Mouse (Mus musculus): Measurements from ENCODE around the gene Olfr201. TPM values are rescaled to one million over a fixed set of nuclear protein-coding genes. Genes with fewer than 3 reads are reported as not detected.
"Not testable (repeated sequence)": the region's sequence is repeated elsewhere in the genome, so short reads cannot be mapped to it uniquely, and the experiment has no call there.

Olfr201 gene
- polyA plus RNA-seq (2014; fragmentation: Nextera tagmentation; extraction: Ambion mirVana) = not detected in 2 replicates

DNA sequence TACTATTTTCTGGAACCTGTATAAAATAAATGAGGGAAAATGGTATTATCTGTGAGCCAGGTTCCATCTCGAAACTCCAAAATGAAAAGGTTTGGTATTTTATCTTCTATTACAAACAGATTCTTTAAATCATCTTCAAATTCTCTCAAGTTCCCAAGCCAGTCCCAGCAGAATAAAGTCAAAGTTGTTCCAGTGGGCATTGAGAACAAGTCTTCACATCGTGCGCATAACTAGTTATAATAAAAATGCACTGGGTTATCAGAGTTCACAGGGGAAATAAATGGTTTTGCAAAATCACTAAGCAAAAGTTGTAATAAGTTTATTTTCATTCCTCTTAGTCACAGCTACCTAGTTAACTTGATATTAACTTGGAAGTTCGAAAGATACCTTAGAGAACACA, at the start of gene Olfr201:
TSS of gene Olfr201 (minus strand) at position 101 of the 400 bp plus-strand sequence.
- H3K4me2 ChIP-seq; H3K27ac ChIP-seq (ENCODE audit: low read depth); H3K9me3 ChIP-seq (ENCODE audit: low read depth, low read length); ATAC-seq (ENCODE audit: insufficient read depth); DNase-seq; H3K27me3 ChIP-seq (ENCODE audit: insufficient read depth, low read length); H3K4me1 ChIP-seq (ENCODE audit: insufficient read depth); H3K36me3 ChIP-seq (ENCODE audit: insufficient read depth); H3K4me3 ChIP-seq (ENCODE audit: low read depth, low read length); H3K9ac ChIP-seq: not testable (repeated sequence)
- 84% methylated on average over 4 of the region's 4 CpGs for WGBS

DNA sequence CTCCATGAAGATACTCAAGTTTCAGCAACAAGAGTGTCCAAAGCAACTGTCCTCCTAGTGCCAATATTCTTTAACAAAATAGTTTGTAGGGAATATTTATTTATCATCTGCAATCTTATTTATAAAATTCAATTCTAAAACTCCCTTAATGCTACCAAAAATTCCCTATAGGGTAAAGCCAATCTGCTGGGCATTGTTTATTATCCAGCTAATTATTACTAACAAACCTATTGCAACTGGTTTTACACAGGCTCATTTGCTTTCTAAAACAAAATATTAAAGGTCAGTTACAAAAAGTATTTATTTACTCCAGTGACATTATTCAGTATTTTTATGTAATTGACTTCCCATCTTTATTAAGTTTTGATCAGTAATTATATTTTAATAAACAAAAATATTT, 45.7 kb upstream of the Olfr201 start, which contains the start of gene Olfr204:
TSS of gene Olfr204 (minus strand) at position 101 of the 400 bp plus-strand sequence.
- ATAC-seq (ENCODE audit: insufficient read depth) = no peak
- Histone ChIP-seq H3K9ac (no peak within 1 kb of the TSS), H3K36me3 (ENCODE audit: insufficient read depth) (no peaks in the 10 kb centered on the region), H3K4me2 (no peak within 1 kb of the TSS), H3K4me3 (ENCODE audit: low read depth, low read length) (no peak within 1 kb of the TSS), H3K27ac (ENCODE audit: low read depth) (no peak within 1 kb of the TSS), H3K27me3 (ENCODE audit: insufficient read depth, low read length) (no peaks in the 10 kb centered on the region), H3K9me3 (ENCODE audit: low read depth, low read length) (no peaks in the 10 kb centered on the region), H3K4me1 (ENCODE audit: insufficient read depth) (no peaks in the 10 kb centered on the region)
- DNase-seq = no peak
- TF ChIP-seq CTCF (IDR thresholded peaks at IDR 0.05; ENCODE audit: low read depth) = no peak

DNA sequence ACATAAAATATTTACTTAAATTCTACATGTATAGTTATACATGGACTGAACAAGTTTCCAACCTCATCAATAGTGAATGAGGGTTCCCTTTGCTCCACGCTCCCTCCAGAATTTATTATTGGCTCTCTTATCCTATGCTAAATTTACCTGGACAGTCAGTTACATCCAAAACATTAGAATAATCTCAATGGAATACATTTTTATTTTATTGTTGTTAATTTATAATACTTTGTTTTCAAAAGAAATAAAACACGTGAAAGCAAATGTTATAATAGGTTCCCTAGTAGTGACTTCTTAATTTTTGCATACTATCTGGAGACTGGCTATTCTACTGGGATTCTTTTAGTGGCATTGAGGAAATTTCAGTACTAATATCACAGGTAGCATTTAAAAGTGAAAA, 26.1 kb upstream of the Olfr201 start, which contains the start of gene Olfr203:
TSS of gene Olfr203 (plus strand) at position 301 of the 400 bp plus-strand sequence.
- Histone ChIP-seq H3K36me3 (ENCODE audit: insufficient read depth) (no peaks in the 10 kb centered on the region), H3K4me1 (ENCODE audit: insufficient read depth) (no peaks in the 10 kb centered on the region), H3K4me2 (no peak within 1 kb of the TSS), H3K27ac (ENCODE audit: low read depth) (no peak within 1 kb of the TSS), H3K27me3 (ENCODE audit: insufficient read depth, low read length) (no peaks in the 10 kb centered on the region), H3K4me3 (ENCODE audit: low read depth, low read length) (no peak within 1 kb of the TSS), H3K9me3 (ENCODE audit: low read depth, low read length) (no peaks in the 10 kb centered on the region), H3K9ac (no peak within 1 kb of the TSS)
- no peak for TF ChIP-seq CTCF (IDR thresholded peaks at IDR 0.05; ENCODE audit: low read depth)
- 84% methylated on average over 2 of the region's 2 CpGs for WGBS
- no peak for ATAC-seq (ENCODE audit: insufficient read depth)
- no peak for DNase-seq

DNA sequence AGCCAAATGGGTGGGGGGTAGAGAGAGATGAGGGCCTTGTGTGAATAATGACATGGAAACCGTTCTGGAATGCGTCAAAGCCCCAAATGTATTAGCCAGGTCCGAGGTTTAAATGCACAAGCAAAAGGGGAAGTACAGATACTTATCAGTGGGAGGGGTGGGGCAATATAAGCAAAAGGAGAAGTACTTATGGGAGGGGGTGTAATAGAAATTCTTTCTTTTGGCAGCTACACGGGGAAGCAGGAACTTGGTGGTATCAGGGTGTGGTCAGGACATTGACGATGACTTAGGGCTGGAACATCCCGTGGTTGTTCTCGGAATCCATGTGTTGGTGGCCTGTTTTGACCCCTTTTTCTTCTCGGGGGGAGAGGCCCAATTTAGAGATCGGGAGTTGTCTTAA, 15.1 kb upstream of the Olfr201 start:
- H3K9ac ChIP-seq; ATAC-seq (ENCODE audit: insufficient read depth); H3K4me2 ChIP-seq; H3K9me3 ChIP-seq (ENCODE audit: low read depth, low read length); H3K27ac ChIP-seq (ENCODE audit: low read depth); H3K36me3 ChIP-seq (ENCODE audit: insufficient read depth); H3K4me3 ChIP-seq (ENCODE audit: low read depth, low read length); H3K27me3 ChIP-seq (ENCODE audit: insufficient read depth, low read length); DNase-seq; H3K4me1 ChIP-seq (ENCODE audit: insufficient read depth): not testable (repeated sequence)
- WGBS = 77% methylated on average over 9 of the region's 9 CpGs

DNA sequence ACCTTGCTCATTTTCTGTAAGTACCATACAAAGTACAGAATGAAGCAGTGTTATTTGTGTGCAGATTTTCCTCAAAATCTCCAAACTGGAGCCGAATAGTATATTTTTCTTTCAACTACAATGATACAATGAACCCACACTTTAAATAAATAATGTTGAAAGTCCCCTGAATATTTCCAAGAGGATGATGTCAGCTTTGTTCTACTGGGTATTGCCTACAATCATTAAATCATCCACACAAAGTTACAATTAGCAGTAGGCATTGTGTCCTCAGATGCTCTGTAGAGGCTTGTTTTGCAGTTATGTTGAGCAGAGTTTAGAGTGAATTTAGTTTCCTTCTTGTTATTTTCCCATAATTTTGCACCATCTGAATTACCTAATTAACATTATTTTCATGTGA, 14.3 kb upstream of the Olfr201 start, which contains the start of gene Olfr202:
TSS of gene Olfr202 (minus strand) at position 101 of the 400 bp plus-strand sequence.
- Histone ChIP-seq H3K4me2 (no peak within 1 kb of the TSS), H3K4me1 (ENCODE audit: insufficient read depth) (no peaks in the 10 kb centered on the region), H3K9me3 (ENCODE audit: low read depth, low read length) (no peaks in the 10 kb centered on the region), H3K27me3 (ENCODE audit: insufficient read depth, low read length) (no peaks in the 10 kb centered on the region), H3K4me3 (ENCODE audit: low read depth, low read length) (no peak within 1 kb of the TSS), H3K27ac (ENCODE audit: low read depth) (no peak within 1 kb of the TSS), H3K36me3 (ENCODE audit: insufficient read depth) (no peaks in the 10 kb centered on the region), H3K9ac (no peak within 1 kb of the TSS)
- WGBS = 81% methylated on average over 1 of the region's 1 CpGs
- ATAC-seq (ENCODE audit: insufficient read depth) (no peak), DNase-seq (no peak)
- TF ChIP-seq CTCF (IDR thresholded peaks at IDR 0.05; ENCODE audit: low read depth) = no peak

DNA sequence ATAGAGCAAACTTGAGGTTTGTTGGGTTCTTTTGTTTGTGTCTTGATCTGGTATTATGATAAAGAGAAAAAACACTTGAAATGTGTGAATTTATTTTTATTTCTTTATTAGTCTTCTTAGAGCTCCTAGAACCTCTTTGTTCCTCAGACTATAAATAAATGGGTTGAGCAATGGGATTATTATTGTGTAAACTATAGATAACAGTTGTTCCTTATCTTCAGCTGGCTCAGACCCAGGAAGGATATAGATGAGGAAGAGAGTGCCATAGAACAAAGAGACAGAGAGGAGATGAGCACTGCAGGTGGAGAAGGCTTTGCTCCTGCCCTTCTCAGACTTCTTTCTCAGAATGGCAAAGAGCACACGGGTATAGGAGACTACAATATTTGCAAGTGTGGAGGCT, 11.0 kb upstream of the Olfr201 start:
- 50% methylated on average over 1 of the region's 1 CpGs for whole genome bisulfite sequencing
- DNase-seq (no peak), ATAC-seq (ENCODE audit: insufficient read depth) (no peak)
- H3K27me3 ChIP-seq (ENCODE audit: insufficient read depth, low read length) = no peaks in the 10 kb centered on the region
- no peaks in the 10 kb centered on the region for H3K9me3 ChIP-seq (ENCODE audit: low read depth, low read length)
- TF ChIP-seq CTCF (IDR thresholded peaks at IDR 0.05; ENCODE audit: low read depth) = no peak
- no peaks in the 10 kb centered on the region for H3K36me3 ChIP-seq (ENCODE audit: insufficient read depth)
- H3K4me3 ChIP-seq (ENCODE audit: low read depth, low read length) = no peak overlapping the region
- no peak overlapping the region for H3K27ac ChIP-seq (ENCODE audit: low read depth)
- no peak overlapping the region for H3K4me2 ChIP-seq
- no peaks in the 10 kb centered on the region for H3K4me1 ChIP-seq (ENCODE audit: insufficient read depth)
- no peak overlapping the region for H3K9ac ChIP-seq

DNA sequence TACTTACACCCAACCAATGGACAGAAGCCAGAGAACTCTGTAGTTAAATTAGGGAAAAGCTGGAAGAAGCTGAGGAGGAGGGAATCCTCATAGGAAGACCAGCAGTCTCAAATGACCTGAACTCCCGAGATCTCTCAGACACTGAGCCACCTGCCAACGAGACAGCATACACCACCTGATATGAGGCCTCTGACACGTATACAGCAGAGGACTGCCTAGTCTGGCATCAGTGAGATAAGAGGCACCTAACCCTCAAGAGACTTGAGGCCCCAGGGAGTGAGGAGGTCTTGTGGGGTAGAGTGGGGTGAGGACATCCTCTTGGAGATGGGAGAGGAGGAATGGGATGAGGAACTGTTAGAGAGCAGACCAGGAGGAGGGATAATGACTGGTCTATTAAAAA, 8.1 kb upstream of the Olfr201 start:
- no peaks in the 10 kb centered on the region for H3K27me3 ChIP-seq (ENCODE audit: insufficient read depth, low read length)
- H3K4me3 ChIP-seq (ENCODE audit: low read depth, low read length) = no peak overlapping the region
- no peak for DNase-seq
- no peak for TF ChIP-seq CTCF (IDR thresholded peaks at IDR 0.05; ENCODE audit: low read depth)
- no peak overlapping the region for H3K9ac ChIP-seq
- no peaks in the 10 kb centered on the region for H3K36me3 ChIP-seq (ENCODE audit: insufficient read depth)
- no peak overlapping the region for H3K27ac ChIP-seq (ENCODE audit: low read depth)
- ATAC-seq (ENCODE audit: insufficient read depth) = no peak
- 42% methylated on average over 3 of the region's 3 CpGs for WGBS
- no peaks in the 10 kb centered on the region for H3K9me3 ChIP-seq (ENCODE audit: low read depth, low read length)
- no peak overlapping the region for H3K4me2 ChIP-seq
- no peaks in the 10 kb centered on the region for H3K4me1 ChIP-seq (ENCODE audit: insufficient read depth)

DNA sequence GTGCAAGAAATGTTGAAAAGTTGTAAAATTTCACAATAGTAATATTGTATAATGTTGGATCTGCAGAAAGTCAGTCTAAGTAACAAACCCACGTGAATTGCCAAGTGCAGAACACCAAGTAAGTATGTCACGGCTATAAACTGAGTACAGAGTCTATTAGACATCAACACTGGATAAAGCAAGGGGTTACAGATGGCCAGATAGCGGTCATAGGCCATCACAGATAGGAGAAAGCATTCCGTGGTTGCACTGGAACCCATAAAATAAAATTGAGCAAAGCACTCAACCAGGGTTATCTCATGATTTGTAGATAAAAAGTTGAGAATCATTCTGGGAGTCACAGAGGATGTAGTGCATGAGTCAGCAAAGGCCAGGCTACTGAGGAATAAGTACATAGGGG, 3.3 kb downstream of the Olfr201 start:
- H3K27me3 ChIP-seq (ENCODE audit: insufficient read depth, low read length); H3K9me3 ChIP-seq (ENCODE audit: low read depth, low read length); DNase-seq; ATAC-seq (ENCODE audit: insufficient read depth); H3K36me3 ChIP-seq (ENCODE audit: insufficient read depth); H3K4me3 ChIP-seq (ENCODE audit: low read depth, low read length); H3K4me2 ChIP-seq; H3K4me1 ChIP-seq (ENCODE audit: insufficient read depth); H3K9ac ChIP-seq; H3K27ac ChIP-seq (ENCODE audit: low read depth): not testable (repeated sequence)
- WGBS = 63% methylated on average over 4 of the region's 4 CpGs
